Mouse (Mus musculus) liver, adult 2 months (tissue): Measurements from ENCODE around the gene Tmem184a.

Source experiments
- CTCF ChIP-seq: fragments of 200-500 bp; IDR thresholded peaks from 2 replicates; pipeline ENCODE4 v1.5.1; 2011; ENCODE audit warnings: low read depth, low read length, control low read depth
- POLR2A ChIP-seq: fragments of 200-500 bp; IDR thresholded peaks from 2 replicates; pipeline ENCODE4 v1.6.1; 2011; ENCODE audit warnings: low read length, control low read depth; ENCODE audit not compliant: insufficient read depth; ENCODE audit errors: extremely low read depth

DNA sequence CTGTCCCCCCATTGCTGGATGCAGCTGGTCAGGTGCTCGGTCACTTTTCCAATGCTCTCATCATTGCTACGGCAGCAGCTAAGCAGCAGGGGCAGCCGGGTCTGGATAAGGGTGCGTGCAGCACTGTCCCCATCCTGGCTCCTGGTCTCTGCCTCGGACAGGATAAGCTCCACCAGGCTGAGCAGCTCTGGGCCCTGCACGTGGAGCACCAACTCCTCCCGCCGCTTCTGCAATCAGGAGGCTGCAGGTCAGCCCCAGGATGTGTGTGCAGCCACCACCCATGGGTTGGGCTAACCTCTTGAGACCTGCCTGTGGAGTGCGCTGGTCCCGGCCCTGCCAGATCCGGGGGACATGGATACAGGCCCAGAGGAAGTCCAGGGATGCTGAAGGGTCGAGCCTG is 63.6 kb downstream of the Tmem184a start:
- no peak for TF ChIP-seq POLR2A
- no peak for TF ChIP-seq CTCF
